22 mouse cellular contexts compared by ENCODE assay signal in genomic region chr6:72837756-72838155, GRCm38 (mm10). TPM values are rescaled to one million over a fixed set of nuclear protein-coding genes. Genes with fewer than 3 reads are reported as not detected.
DNase-seq lines count a peak whose midpoint lies in the region.
"Had no signal": no experiment of that assay in that cellular context is flagged by ENCODE, and none has a peak within 500 bp of the region (broad histone marks: within the 10 kb centered on the region; RNA-seq: fewer than 3 reads in every experiment).

No protein-coding gene starts in this region.

- no peak overlapping the region for H3K4me3 ChIP-seq in hindbrain, embryonic 10.5 days

- WGBS in hindbrain, embryonic 10.5 days: 93% methylated on average over 4 of the region's 4 CpGs

- H3K27ac ChIP-seq in hindbrain, embryonic 10.5 days: no peak overlapping the region

- no peaks in the 10 kb centered on the region for H3K27me3 ChIP-seq in hindbrain, embryonic 10.5 days (ENCODE audit: insufficient read depth, poor library complexity, severe bottlenecking)
- H3K27me3 ChIP-seq: CH12.LX, Patski had no signal

- H3K9me3 ChIP-seq in hindbrain, embryonic 10.5 days: no peaks in the 10 kb centered on the region
- H3K9me3 ChIP-seq: G1E had no signal

- H3K4me1 ChIP-seq in hindbrain, embryonic 10.5 days (replicated peaks): no peaks in the 10 kb centered on the region

- peaks cover 38% of the 10 kb centered on the region for H3K36me3 ChIP-seq in hindbrain, embryonic 10.5 days

- peak; percentile 63 for DNase-seq in 3T3-L1 (ENCODE audit: low read depth, low spot score)
- peak; percentile 37 for DNase-seq in NIH3T3 (ENCODE audit: low read depth)
- peak; percentile 62 for DNase-seq in adipocyte (ENCODE audit: low spot score)
- DNase-seq in urinary bladder, postnatal 36 days (ENCODE audit: low spot score in 2 of 2): no peak
- no peak for DNase-seq in frontal cortex, adult 2 months (ENCODE audit: extremely low spot score in 1 of 2, low spot score in 1 of 2)
- no peak for DNase-seq in hindbrain, embryonic 10.5 days (ENCODE audit: low spot score)
- DNase-seq: adrenal gland, adult 2 months; adrenal gland, adult 8-10 months; adrenal gland, postnatal 10 days; adrenal gland, postnatal 14 days; adrenal gland, postnatal 25 days; adrenal gland, postnatal 36 days; B cell, adult 2 months; cerebellum, adult 11 months; cerebellum, adult 11-12 months; cerebellum, adult 18-20 months; cerebellum, adult 2 months; cerebellum, adult 8-10 months; cerebellum, adult 9-10 months had no signal

RNA-seq across cellular contexts. Expression of gene Tcf7l1, which starts 48.7 kb away (rescaled TPM):
- 4.9 and 5.4 TPM in 2 replicates for polyA plus RNA-seq in frontal cortex, adult 2 months (2012; rRNA removed)
- 23.7 and 25.1 TPM in 2 replicates for polyA plus RNA-seq in hindbrain, embryonic 10.5 days (2016; fragmentation: Nextera tagmentation; extraction: Ambion mirVana)
- polyA plus RNA-seq: G1E had no signal

Comparison
In these comparisons a context has a peak if more than half of its experiments do, and no peak if none do; other contexts are left out.
1. DNase-seq: peak in 3T3-L1 (single experiment), NIH3T3 (single experiment) and adipocyte (single experiment); none in urinary bladder, postnatal 36 days (0 of 2), frontal cortex, adult 2 months (0 of 2) and hindbrain, embryonic 10.5 days (single experiment).